In the genomic region with DNA sequence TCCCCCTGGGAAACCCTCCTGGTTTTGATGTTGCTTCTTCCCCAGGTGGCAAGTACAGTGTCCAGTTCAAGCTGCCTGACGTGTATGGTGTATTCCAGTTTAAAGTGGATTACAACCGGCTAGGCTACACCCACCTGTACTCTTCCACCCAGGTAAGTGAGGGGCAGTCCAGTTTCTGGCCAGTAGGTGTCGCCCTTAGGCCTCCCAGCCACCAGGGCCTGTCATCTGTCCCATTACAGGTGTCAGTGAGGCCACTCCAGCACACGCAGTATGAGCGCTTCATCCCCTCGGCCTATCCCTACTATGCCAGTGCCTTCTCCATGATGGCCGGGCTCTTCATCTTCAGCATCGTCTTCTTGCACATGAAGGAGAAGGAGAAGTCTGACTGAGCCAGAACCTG, we compare ENCODE assay signal across 8 mouse cellular contexts. TPM values are rescaled to one million over a fixed set of nuclear protein-coding genes. Genes with fewer than 3 reads are reported as not detected.
DNase-seq lines count a peak whose midpoint lies in the region; ATAC-seq lines count a peak whose summit lies in the region.

No protein-coding gene starts in this region.

- H3K36me3 ChIP-seq in limb, embryonic 10.5 days: peaks cover 100% of the 10 kb centered on the region
- H3K36me3 ChIP-seq in midbrain, embryonic 13.5 days: peaks cover 91% of the 10 kb centered on the region

- no peak overlapping the region for H3K4me3 ChIP-seq in limb, embryonic 10.5 days
- H3K4me3 ChIP-seq in midbrain, embryonic 13.5 days (replicated peaks): no peak overlapping the region

- no peaks in the 10 kb centered on the region for H3K4me1 ChIP-seq in limb, embryonic 10.5 days
- peaks cover 2% of the 10 kb centered on the region; the same call in 1 of the 2 replicates for H3K4me1 ChIP-seq in midbrain, embryonic 13.5 days (replicated peaks)

- WGBS in limb, embryonic 10.5 days: 73% methylated on average over 8 of the region's 8 CpGs
- 69% methylated on average over 8 of the region's 8 CpGs for WGBS in midbrain, embryonic 13.5 days

- H3K9ac ChIP-seq in midbrain, embryonic 13.5 days (replicated peaks): no peak overlapping the region

- peak; percentile 32; the same call in 1 of the 2 replicates for ATAC-seq in frontal cortex, adult (ENCODE audit: low TSS enrichment)
- peak; percentile 55 for ATAC-seq in midbrain, embryonic 13.5 days

- no peaks in the 10 kb centered on the region for H3K27me3 ChIP-seq in limb, embryonic 10.5 days (ENCODE audit: low read depth, poor library complexity, severe bottlenecking)
- H3K27me3 ChIP-seq in midbrain, embryonic 13.5 days: no peaks in the 10 kb centered on the region

- no peak overlapping the region for H3K27ac ChIP-seq in limb, embryonic 10.5 days
- H3K27ac ChIP-seq in midbrain, embryonic 13.5 days: no peak overlapping the region

- no peak overlapping the region for H3K4me2 ChIP-seq in midbrain, embryonic 13.5 days (replicated peaks)

- no peak for DNase-seq in frontal cortex, postnatal 25 days (ENCODE audit: low spot score in 2 of 2)
- peak; percentile 35 to 53 for DNase-seq in CD8-positive naive resting alpha-beta T cell, adult 2 months (ENCODE audit: low read depth in 2 of 2, low spot score in 2 of 2)
- peak; percentile 79 to 85 for DNase-seq in cerebellum, postnatal 10 days
- DNase-seq in heart, postnatal 4 days: peak; percentile 62
- DNase-seq in limb, embryonic 10.5 days (ENCODE audit: low spot score): peak; percentile 48
- DNase-seq in layer of hippocampus, adult 11-12 months (ENCODE audit: low spot score): no peak

- no peaks in the 10 kb centered on the region for H3K9me3 ChIP-seq in limb, embryonic 10.5 days (replicated peaks)
- no peaks in the 10 kb centered on the region for H3K9me3 ChIP-seq in midbrain, embryonic 13.5 days

RNA-seq across cellular contexts. Expression of gene Ddost, which starts 7.1 kb away (rescaled TPM):
- total RNA-seq in heart, postnatal 4 days (2021): 100 to 1,000 TPM; 104 to 105 TPM
- 311 and 314 TPM in 2 replicates for polyA plus RNA-seq in limb, embryonic 10.5 days (2016; fragmentation: Nextera tagmentation; extraction: Ambion mirVana)
- 192 and 200 TPM in 2 replicates for polyA plus RNA-seq in midbrain, embryonic 13.5 days (2015; fragmentation: Nextera tagmentation; extraction: Ambion mirVana)

RNA-seq across cellular contexts. Expression of gene Pink1, which starts 14.5 kb away (rescaled TPM):
- 100 to 1,000 TPM; 163 to 177 TPM for total RNA-seq in heart, postnatal 4 days (2021)
- 23.9 and 32.8 TPM in 2 replicates for polyA plus RNA-seq in limb, embryonic 10.5 days (2016; fragmentation: Nextera tagmentation; extraction: Ambion mirVana)
- polyA plus RNA-seq in midbrain, embryonic 13.5 days (2015; fragmentation: Nextera tagmentation; extraction: Ambion mirVana): 79.8 and 89.2 TPM in 2 replicates

RNA-seq across cellular contexts. Expression of gene Cda, which starts 56.2 kb away (rescaled TPM):
- 1 to 10 TPM; 5.9 to 6.9 TPM for total RNA-seq in heart, postnatal 4 days (2021)
- 4.1 and 4.9 TPM in 2 replicates for polyA plus RNA-seq in limb, embryonic 10.5 days (2016; fragmentation: Nextera tagmentation; extraction: Ambion mirVana)
- polyA plus RNA-seq in midbrain, embryonic 13.5 days (2015; fragmentation: Nextera tagmentation; extraction: Ambion mirVana): 2.2 and 2.6 TPM in 2 replicates

Comparison
In these comparisons a context has a peak if more than half of its experiments do, and no peak if none do; other contexts are left out.
1. DNase-seq: peak in CD8-positive naive resting alpha-beta T cell, adult 2 months (2 of 2), cerebellum, postnatal 10 days (2 of 2), heart, postnatal 4 days (single experiment) and limb, embryonic 10.5 days (single experiment); none in frontal cortex, postnatal 25 days (0 of 2) and layer of hippocampus, adult 11-12 months (single experiment).